Mouse (Mus musculus): ENCODE measurements around the gene Iqce. TPM values are rescaled to one million over a fixed set of nuclear protein-coding genes. Genes with fewer than 3 reads are reported as not detected.

Iqce gene
- polyA plus RNA-seq, 1 experiment, result 7.5 TPM

DNA sequence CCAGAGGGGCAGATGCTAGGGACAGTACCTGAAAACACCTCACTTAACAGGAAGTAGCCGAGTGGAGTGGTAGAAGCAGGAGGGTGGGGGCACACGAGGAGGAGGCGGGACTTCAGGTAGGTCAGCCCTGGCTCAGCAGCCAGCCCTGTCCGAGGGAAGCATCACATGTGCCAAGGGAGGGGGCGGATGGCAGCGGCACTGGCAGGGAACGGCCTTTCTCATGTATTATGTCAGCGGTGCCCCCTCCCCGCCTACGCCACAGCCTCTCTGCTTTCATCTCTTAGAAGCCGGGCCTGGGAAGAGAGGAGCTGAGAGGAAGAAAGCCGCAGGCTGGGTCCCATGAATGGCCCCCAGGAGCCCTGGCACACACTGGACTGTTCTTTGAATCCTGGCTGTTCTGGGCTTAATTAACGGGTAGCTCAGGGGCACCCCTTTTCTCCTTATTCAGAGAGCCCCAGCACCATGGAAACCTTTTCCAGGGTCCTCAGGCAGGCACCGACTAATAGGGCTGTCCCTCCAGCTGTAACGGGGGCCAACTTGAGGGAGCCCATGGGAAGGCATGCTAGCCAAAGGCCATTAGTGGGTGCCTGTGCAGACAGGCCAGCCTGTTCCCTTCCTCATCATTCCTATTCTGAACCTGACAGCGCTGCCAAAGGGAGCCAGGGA lies 42.4 kb downstream of the Iqce start:
- Histone ChIP-seq H3K79me3 (ENCODE audit: low read depth) (no peaks in the 10 kb centered on the region), H3K79me2 (ENCODE audit: control insufficient read depth, insufficient read depth) (no peaks in the 10 kb centered on the region), H3K4me3 (ENCODE audit: insufficient read depth, poor library complexity, severe bottlenecking) (no peak overlapping the region), H3K36me3 (ENCODE audit: control insufficient read depth, insufficient read depth) (no peaks in the 10 kb centered on the region), H3K27me3 (ENCODE audit: control insufficient read depth, insufficient read depth, insufficient read length) (peaks cover 15% of the 10 kb centered on the region), H3ac (ENCODE audit: control insufficient read depth, insufficient read length, low read depth) (no peak overlapping the region)
- TF ChIP-seq USF1 (IDR thresholded peaks at IDR 0.05; ENCODE audit: low read depth) (no peak), CTCF (IDR thresholded peaks at IDR 0.05; ENCODE audit: control insufficient read depth, insufficient read depth, insufficient read length) (no peak), CEBPB (IDR thresholded peaks at IDR 0.05; ENCODE audit: low read depth) (no peak), MYOG (IDR thresholded peaks at IDR 0.05; ENCODE audit: control insufficient read depth, extremely low read depth, insufficient read length) (no peak), MYOD1 (IDR thresholded peaks at IDR 0.05; ENCODE audit: control insufficient read depth, insufficient read length, low read depth) (no peak), FOSL1 (IDR thresholded peaks at IDR 0.05; ENCODE audit: insufficient read depth, low read length, poor library complexity, severe bottlenecking) (no peak), MAX (IDR thresholded peaks at IDR 0.05) (no peak)

DNA sequence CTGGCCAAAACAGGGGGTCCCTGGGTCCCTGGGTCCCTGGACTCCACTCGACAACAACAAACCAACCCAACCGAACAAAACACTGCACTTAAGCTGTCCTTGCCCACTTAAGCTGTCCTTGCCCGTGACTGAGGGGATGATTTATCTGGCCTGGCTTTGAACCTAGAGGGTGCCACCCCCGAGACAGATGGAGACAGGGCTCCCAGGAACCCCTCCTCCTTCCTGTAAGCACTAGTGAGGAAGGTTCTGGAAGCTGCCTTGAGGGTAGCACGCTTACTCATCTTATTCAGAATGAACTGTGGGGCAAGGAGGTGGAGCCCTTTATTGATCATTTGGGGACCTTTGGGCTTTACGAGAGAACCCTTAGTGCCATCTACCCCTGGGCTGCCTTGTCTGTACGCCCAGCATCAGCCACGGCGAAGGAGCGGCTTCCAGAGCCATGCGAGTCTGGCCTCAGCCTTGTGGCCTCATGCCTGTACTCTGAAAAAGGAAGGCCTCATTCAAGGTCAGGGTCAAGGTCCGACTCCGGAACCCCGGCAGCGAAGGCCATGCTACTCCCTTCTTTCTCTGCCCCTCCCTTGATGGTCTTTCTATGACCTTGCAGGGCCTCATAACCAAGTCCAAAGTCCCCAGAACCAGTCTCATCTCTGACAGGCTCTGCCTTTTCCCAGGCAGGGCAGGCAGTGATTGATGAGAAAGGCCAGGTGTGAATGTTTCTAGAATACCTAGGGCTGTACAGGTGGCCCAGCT lies 47.9 kb downstream of the Iqce start:
- Histone ChIP-seq H3K79me3 (ENCODE audit: low read depth) (no peaks in the 10 kb centered on the region), H3ac (ENCODE audit: control insufficient read depth, insufficient read length, low read depth) (no peak overlapping the region), H3K27me3 (ENCODE audit: control insufficient read depth, insufficient read depth, insufficient read length) (peaks cover 5% of the 10 kb centered on the region), H3K36me3 (ENCODE audit: control insufficient read depth, insufficient read depth) (no peaks in the 10 kb centered on the region), H3K79me2 (ENCODE audit: control insufficient read depth, insufficient read depth) (no peaks in the 10 kb centered on the region), H3K4me3 (ENCODE audit: insufficient read depth, poor library complexity, severe bottlenecking) (no peak overlapping the region)
- TF ChIP-seq MYOD1 (IDR thresholded peaks at IDR 0.05; ENCODE audit: control insufficient read depth, insufficient read length, low read depth) (no peak), MYOG (IDR thresholded peaks at IDR 0.05; ENCODE audit: control insufficient read depth, extremely low read depth, insufficient read length) (no peak), CTCF (IDR thresholded peaks at IDR 0.05; ENCODE audit: control insufficient read depth, insufficient read depth, insufficient read length) (no peak), CEBPB (IDR thresholded peaks at IDR 0.05; ENCODE audit: low read depth) (no peak), USF1 (IDR thresholded peaks at IDR 0.05; ENCODE audit: low read depth) (no peak), FOSL1 (IDR thresholded peaks at IDR 0.05; ENCODE audit: insufficient read depth, low read length, poor library complexity, severe bottlenecking) (no peak), MAX (IDR thresholded peaks at IDR 0.05) (no peak)

DNA sequence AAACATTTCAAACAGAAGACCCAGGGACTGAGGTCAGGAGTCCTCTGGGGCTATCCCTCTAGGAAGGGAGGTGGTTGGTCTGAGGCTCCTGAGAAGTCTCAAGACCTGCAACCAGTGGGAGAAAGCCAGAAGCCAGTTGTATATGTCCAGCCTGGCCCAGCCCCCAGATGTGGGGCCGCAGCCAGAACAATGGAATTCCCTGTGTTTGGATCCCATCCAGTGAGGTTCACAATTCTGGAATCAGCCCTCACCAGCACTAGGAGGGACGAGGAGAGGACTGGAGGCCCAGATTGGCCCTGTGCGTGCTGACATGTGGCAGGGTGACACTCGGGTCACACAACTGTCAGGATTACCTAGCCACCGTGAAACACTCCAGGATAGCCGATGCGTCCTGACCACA lies 49.6 kb downstream of the Iqce start:
- no peak for TF ChIP-seq MYOG (IDR thresholded peaks at IDR 0.05; ENCODE audit: control insufficient read depth, extremely low read depth, insufficient read length)
- no peak for TF ChIP-seq USF1 (IDR thresholded peaks at IDR 0.05; ENCODE audit: low read depth)
- TF ChIP-seq CTCF (IDR thresholded peaks at IDR 0.05; ENCODE audit: control insufficient read depth, insufficient read depth, insufficient read length), result no peak
- no peak for TF ChIP-seq CEBPB (IDR thresholded peaks at IDR 0.05; ENCODE audit: low read depth)
- TF ChIP-seq MYOD1 (IDR thresholded peaks at IDR 0.05; ENCODE audit: control insufficient read depth, insufficient read length, low read depth), result no peak
- no peak for TF ChIP-seq MAX (IDR thresholded peaks at IDR 0.05)
- no peak for TF ChIP-seq FOSL1 (IDR thresholded peaks at IDR 0.05; ENCODE audit: insufficient read depth, low read length, poor library complexity, severe bottlenecking)
- peaks cover 3% of the 10 kb centered on the region for H3K27me3 ChIP-seq (ENCODE audit: control insufficient read depth, insufficient read depth, insufficient read length)

DNA sequence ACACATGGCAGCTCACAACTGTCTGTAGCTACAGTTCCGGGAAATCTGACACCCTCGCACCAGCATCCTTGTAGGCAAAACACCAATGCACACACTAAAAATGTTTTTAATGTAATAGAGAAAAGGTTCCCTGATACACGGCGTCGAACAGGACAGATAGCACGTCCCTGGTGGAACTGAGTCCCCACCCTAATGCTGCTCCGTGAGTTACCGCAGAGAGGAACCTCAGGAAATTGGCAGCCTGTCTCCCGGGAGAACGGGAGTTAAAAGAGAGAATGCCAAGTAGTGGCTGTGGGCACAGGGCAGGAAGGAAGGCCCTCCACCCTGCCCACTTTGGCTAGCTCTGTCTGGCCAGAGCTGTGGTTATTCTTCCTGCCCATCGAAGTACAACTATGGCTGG lies 50.9 kb downstream of the Iqce start:
- Histone ChIP-seq H3K4me3 (ENCODE audit: insufficient read depth, poor library complexity, severe bottlenecking) (no peak overlapping the region), H3ac (ENCODE audit: control insufficient read depth, insufficient read length, low read depth) (no peak overlapping the region), H3K36me3 (ENCODE audit: control insufficient read depth, insufficient read depth) (no peaks in the 10 kb centered on the region), H3K79me2 (ENCODE audit: control insufficient read depth, insufficient read depth) (peaks cover 14% of the 10 kb centered on the region), H3K27me3 (ENCODE audit: control insufficient read depth, insufficient read depth, insufficient read length) (no peaks in the 10 kb centered on the region), H3K79me3 (ENCODE audit: low read depth) (no peaks in the 10 kb centered on the region)
- TF ChIP-seq CTCF (IDR thresholded peaks at IDR 0.05; ENCODE audit: control insufficient read depth, insufficient read depth, insufficient read length), result no peak
- TF ChIP-seq MAX (IDR thresholded peaks at IDR 0.05), result no peak
- no peak for TF ChIP-seq MYOD1 (IDR thresholded peaks at IDR 0.05; ENCODE audit: control insufficient read depth, insufficient read length, low read depth)
- TF ChIP-seq FOSL1 (IDR thresholded peaks at IDR 0.05; ENCODE audit: insufficient read depth, low read length, poor library complexity, severe bottlenecking), result no peak

More for the DNA sequence above, 49.6 kb downstream of the Iqce start:
- Histone ChIP-seq H3ac (ENCODE audit: control insufficient read depth, insufficient read length, low read depth) (no peak overlapping the region), H3K79me2 (ENCODE audit: control insufficient read depth, insufficient read depth) (peaks cover 10% of the 10 kb centered on the region), H3K79me3 (ENCODE audit: low read depth) (no peaks in the 10 kb centered on the region), H3K4me3 (ENCODE audit: insufficient read depth, poor library complexity, severe bottlenecking) (no peak overlapping the region), H3K36me3 (ENCODE audit: control insufficient read depth, insufficient read depth) (no peaks in the 10 kb centered on the region)

DNA sequence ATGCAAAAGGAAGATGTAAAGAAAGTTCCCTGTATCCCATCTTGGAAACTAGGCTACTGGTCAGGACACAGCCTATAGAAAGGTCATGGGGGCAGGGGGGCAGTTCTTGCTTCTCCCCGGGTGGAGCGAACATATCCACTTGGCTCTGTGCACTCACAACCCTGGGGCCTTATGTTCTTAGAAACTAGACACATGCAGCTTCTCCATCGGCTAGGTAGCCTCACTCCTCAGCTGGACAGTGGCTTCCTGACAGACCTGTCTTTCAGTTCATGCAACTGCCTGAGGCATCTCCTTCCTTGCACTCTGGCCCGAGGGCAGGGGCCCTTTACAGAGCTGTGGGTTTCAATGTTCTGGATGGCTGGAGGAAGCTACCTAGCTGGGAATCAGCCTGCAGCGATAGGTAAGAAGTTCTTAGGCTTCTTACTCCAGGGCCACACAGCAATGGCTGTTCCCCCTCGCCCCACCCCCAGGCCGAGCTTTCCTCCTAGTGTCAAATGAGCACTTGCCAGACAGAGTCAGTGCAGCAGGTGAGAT lies 52.2 kb downstream of the Iqce start:
- peaks cover 27% of the 10 kb centered on the region for H3K79me2 ChIP-seq (ENCODE audit: control insufficient read depth, insufficient read depth)
- no peak overlapping the region for H3K4me3 ChIP-seq (ENCODE audit: insufficient read depth, poor library complexity, severe bottlenecking)
- no peak overlapping the region for H3ac ChIP-seq (ENCODE audit: control insufficient read depth, insufficient read length, low read depth)
- H3K36me3 ChIP-seq (ENCODE audit: control insufficient read depth, insufficient read depth), result no peaks in the 10 kb centered on the region
- TF ChIP-seq CTCF (IDR thresholded peaks at IDR 0.05; ENCODE audit: control insufficient read depth, insufficient read depth, insufficient read length) (no peak), CEBPB (IDR thresholded peaks at IDR 0.05; ENCODE audit: low read depth) (no peak), MAX (IDR thresholded peaks at IDR 0.05) (no peak), MYOD1 (IDR thresholded peaks at IDR 0.05; ENCODE audit: control insufficient read depth, insufficient read length, low read depth) (no peak), MYOG (IDR thresholded peaks at IDR 0.05; ENCODE audit: control insufficient read depth, extremely low read depth, insufficient read length) (no peak), USF1 (IDR thresholded peaks at IDR 0.05; ENCODE audit: low read depth) (no peak), FOSL1 (IDR thresholded peaks at IDR 0.05; ENCODE audit: insufficient read depth, low read length, poor library complexity, severe bottlenecking) (no peak)
- H3K79me3 ChIP-seq (ENCODE audit: low read depth), result no peaks in the 10 kb centered on the region
- H3K27me3 ChIP-seq (ENCODE audit: control insufficient read depth, insufficient read depth, insufficient read length), result no peaks in the 10 kb centered on the region

Measured in C2C12 (cell line).